Mouse (Mus musculus) liver, postnatal 0 days (tissue): ENCODE measurements around the gene Mslnl.

ENCODE experiments used
- CTCF ChIP-seq: sonication (generic); IDR thresholded peaks from 2 replicates; pipeline ENCODE4 v1.5.1; 2016; ENCODE audit warnings: antibody characterized with exemption, low read depth
- EP300 ChIP-seq: IDR thresholded peaks from 2 replicates; pipeline ENCODE4 v1.6.1; 2016; ENCODE audit warnings: antibody characterized with exemption, low read depth, mild to moderate bottlenecking

- TF ChIP-seq EP300 (no peak), CTCF (no peak)
These were observed 20.8 kb downstream of the Mslnl start for GRCm38 (mm10) chr17:25756378-25757242.
